9 mouse cellular contexts compared by ENCODE assay signal in the genomic region with DNA sequence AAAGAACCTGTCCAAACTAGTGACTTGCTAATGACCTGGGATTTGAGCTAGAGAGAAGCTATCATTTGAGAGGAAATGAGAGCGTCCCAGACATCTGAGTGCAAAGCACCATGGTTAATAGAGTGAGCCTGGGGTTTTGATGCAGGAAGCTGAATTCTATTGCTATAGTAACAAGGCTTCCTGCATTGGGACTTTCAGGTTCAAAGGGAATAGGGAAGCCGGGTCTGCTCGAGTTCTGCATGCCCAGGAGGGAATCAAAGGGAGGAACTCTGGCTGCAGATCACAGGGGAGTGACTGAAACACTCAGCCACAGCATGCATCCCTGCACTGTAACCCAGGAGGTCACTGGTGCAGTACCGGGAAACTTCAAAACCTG. TPM values are rescaled to one million over a fixed set of nuclear protein-coding genes. Genes with fewer than 3 reads are reported as not detected.
DNase-seq lines count a peak whose midpoint lies in the region; ATAC-seq lines count a peak whose summit lies in the region.
"Had no signal": no experiment of that assay in that cellular context is flagged by ENCODE, and none has a peak within 500 bp of the region (broad histone marks: within the 10 kb centered on the region; RNA-seq: fewer than 3 reads in every experiment).

No protein-coding gene starts in this region.

- H3K27ac ChIP-seq in heart, embryonic 16.5 days (ENCODE audit: low read length) = peak overlapping the region; percentile 33
- H3K27ac ChIP-seq in limb, embryonic 11.5 days (replicated peaks; ENCODE audit: low read depth, low read length) = no peak overlapping the region

- no peak overlapping the region for H3K9ac ChIP-seq in heart, embryonic 16.5 days (ENCODE audit: low read length)
- H3K9ac ChIP-seq in limb, embryonic 11.5 days (ENCODE audit: low read length) = no peak overlapping the region

- DNase-seq in heart, adult 9 months (ENCODE audit: low spot score in 2 of 2) = no peak
- peak; percentile 31 for DNase-seq in thymus, postnatal 14 days
- no peak for DNase-seq in thymus, postnatal 4 days
- peak; percentile 38 for DNase-seq in limb, embryonic 11.5 days (ENCODE audit: low spot score)
- DNase-seq in ovary, adult 18-20 months (ENCODE audit: low spot score) = no peak
- no peak for DNase-seq in testis, postnatal 14 days (ENCODE audit: low spot score)
- DNase-seq: lung, adult 2 months had no signal

- no peaks in the 10 kb centered on the region for H3K36me3 ChIP-seq in heart, embryonic 16.5 days (ENCODE audit: control insufficient read depth, insufficient read depth)
- H3K36me3 ChIP-seq in limb, embryonic 11.5 days (ENCODE audit: control insufficient read depth, insufficient read depth, low read length) = no peaks in the 10 kb centered on the region

- no peaks in the 10 kb centered on the region for H3K9me3 ChIP-seq in heart, embryonic 16.5 days (replicated peaks; ENCODE audit: control insufficient read depth, low read length)
- no peaks in the 10 kb centered on the region for H3K9me3 ChIP-seq in limb, embryonic 11.5 days (ENCODE audit: control insufficient read depth, low read length)

- H3K4me1 ChIP-seq in heart, embryonic 16.5 days (ENCODE audit: control insufficient read depth, insufficient read depth, low read length) = no peaks in the 10 kb centered on the region
- H3K4me1 ChIP-seq in limb, embryonic 11.5 days (ENCODE audit: control insufficient read depth, insufficient read depth, low read length) = peaks cover 3% of the 10 kb centered on the region; the same call in 1 of the 2 replicates

- 0 out of 2 replicates have a peak, but pooled peaks have one; percentile 12 for ATAC-seq in heart, embryonic 16.5 days (replicated peaks; ENCODE audit: extremely low read depth, insufficient read depth, low FRiP score)
- ATAC-seq in limb, embryonic 11.5 days (ENCODE audit: insufficient number of reproducible peaks, low FRiP score, low TSS enrichment, low read depth) = no peak

- no peaks in the 10 kb centered on the region for H3K27me3 ChIP-seq in heart, embryonic 16.5 days (ENCODE audit: control insufficient read depth, insufficient read depth, low read length)
- H3K27me3 ChIP-seq in limb, embryonic 11.5 days (ENCODE audit: control insufficient read depth, insufficient read depth, low read length) = no peaks in the 10 kb centered on the region

- H3K4me2 ChIP-seq in heart, embryonic 16.5 days (ENCODE audit: low read depth, low read length) = no peak overlapping the region
- H3K4me2 ChIP-seq in limb, embryonic 11.5 days (ENCODE audit: low read depth, severe bottlenecking) = no peak overlapping the region

- WGBS in heart, embryonic 16.5 days = 26% methylated on average over 4 of the region's 4 CpGs
- WGBS in limb, embryonic 11.5 days = 8% methylated on average over 4 of the region's 4 CpGs

- no peak overlapping the region for H3K4me3 ChIP-seq in heart, embryonic 16.5 days (ENCODE audit: low read length)
- no peak overlapping the region for H3K4me3 ChIP-seq in limb, embryonic 11.5 days (ENCODE audit: low read depth, low read length)
- H3K4me3 ChIP-seq: myocyte had no signal

RNA-seq across cellular contexts. Expression of gene Ppp1r16b, which starts 17.8 kb away (rescaled TPM):
- 7.1 and 8.2 TPM in 2 replicates for polyA plus RNA-seq in heart, embryonic 16.5 days (2015; fragmentation: Nextera tagmentation; extraction: Ambion mirVana)
- 4.1 and 4.6 TPM in 2 replicates for polyA plus RNA-seq in limb, embryonic 11.5 days (2014; fragmentation: Nextera tagmentation; extraction: Ambion mirVana)

RNA-seq across cellular contexts. Expression of gene Actr5, which starts 58.3 kb away (rescaled TPM):
- polyA plus RNA-seq in heart, embryonic 16.5 days (2015; fragmentation: Nextera tagmentation; extraction: Ambion mirVana) = 5.6 and 6.1 TPM in 2 replicates
- 16.4 and 20.6 TPM in 2 replicates for polyA plus RNA-seq in limb, embryonic 11.5 days (2014; fragmentation: Nextera tagmentation; extraction: Ambion mirVana)

Comparison
In these comparisons a context has a peak if more than half of its experiments do, and no peak if none do; other contexts are left out.
1. DNase-seq: peak in thymus, postnatal 14 days (single experiment) and limb, embryonic 11.5 days (single experiment); none in heart, adult 9 months (0 of 2), thymus, postnatal 4 days (single experiment), ovary, adult 18-20 months (single experiment) and testis, postnatal 14 days (single experiment).